ENCODE assay signal across 25 mouse cellular contexts in genomic region chr13:40908044-40908443, GRCm38 (mm10). TPM values are rescaled to one million over a fixed set of nuclear protein-coding genes. Genes with fewer than 3 reads are reported as not detected.
DNase-seq lines count a peak whose midpoint lies in the region; ATAC-seq and TF ChIP-seq lines count a peak whose summit lies in the region.
"Had no signal": no experiment of that assay in that cellular context is flagged by ENCODE, and none has a peak within 500 bp of the region (broad histone marks: within the 10 kb centered on the region; RNA-seq: fewer than 3 reads in every experiment).

No protein-coding gene starts in this region.

- WGBS in intestine, embryonic 15.5 days = 75% methylated on average over 6 of the region's 6 CpGs
- 69% methylated on average over 6 of the region's 6 CpGs for WGBS in stomach, postnatal 0 days
- 59% methylated on average over 6 of the region's 6 CpGs for WGBS in hindbrain, postnatal 0 days

- H3K9ac ChIP-seq in intestine, embryonic 15.5 days = no peak overlapping the region
- H3K9ac ChIP-seq in stomach, postnatal 0 days (ENCODE audit: low read length) = no peak overlapping the region
- no peak overlapping the region for H3K9ac ChIP-seq in hindbrain, postnatal 0 days (replicated peaks; ENCODE audit: low read length)
- H3K9ac ChIP-seq: forebrain, postnatal 0 days; heart, embryonic 15.5 days; hindbrain, embryonic 14.5 days; kidney, embryonic 15.5 days; liver, postnatal 0 days had no signal

- H3K4me1 ChIP-seq in intestine, embryonic 15.5 days (replicated peaks) = no peaks in the 10 kb centered on the region
- H3K4me1 ChIP-seq in stomach, postnatal 0 days (replicated peaks; ENCODE audit: control insufficient read depth, insufficient read depth) = no peaks in the 10 kb centered on the region
- no peaks in the 10 kb centered on the region for H3K4me1 ChIP-seq in hindbrain, postnatal 0 days (ENCODE audit: insufficient read depth, low read length)

- peak overlapping the region; percentile 64 for H3K27ac ChIP-seq in gastrocnemius, adult 2 months
- peak overlapping the region; percentile 49; the same call in 1 of the 2 replicates for H3K27ac ChIP-seq in intestine, embryonic 15.5 days
- H3K27ac ChIP-seq in stomach, postnatal 0 days (replicated peaks) = 0 out of 2 replicates have a peak overlapping the region, but pooled peaks have one; percentile 13
- H3K27ac ChIP-seq in hindbrain, postnatal 0 days = no peak overlapping the region
- H3K27ac ChIP-seq: heart, embryonic 15.5 days; hindbrain, embryonic 14.5 days; macrophage; midbrain, embryonic 10.5 days had no signal

- intact Hi-C loops in gastrocnemius, adult 2 months (cut with DNase I) = no loop called here
- intact Hi-C loops in left cerebral cortex, postnatal 10 days (cut with DNase I) = no loop called here

- no peak overlapping the region for H3K4me3 ChIP-seq in gastrocnemius, adult 2 months
- no peak overlapping the region for H3K4me3 ChIP-seq in intestine, embryonic 15.5 days (replicated peaks)
- no peak overlapping the region for H3K4me3 ChIP-seq in stomach, postnatal 0 days (ENCODE audit: low read depth, low read length)
- H3K4me3 ChIP-seq in hindbrain, postnatal 0 days (ENCODE audit: low read length) = no peak overlapping the region
- H3K4me3 ChIP-seq: heart, embryonic 15.5 days; kidney, embryonic 15.5 days; midbrain, embryonic 10.5 days had no signal

- DNase-seq in gastrocnemius, adult 2 months = no peak
- no peak for DNase-seq in gastrocnemius, postnatal 10 days
- peak; percentile 69 for DNase-seq in R1 (ENCODE audit: low read depth, low spot score)
- DNase-seq in stomach, postnatal 0 days (ENCODE audit: low spot score) = no peak
- no peak for DNase-seq in left cerebral cortex, postnatal 10 days (ENCODE audit: extremely low spot score in 1 of 2, low spot score in 2 of 2)
- DNase-seq in hindbrain, postnatal 0 days (ENCODE audit: low spot score) = no peak
- DNase-seq: adrenal gland, postnatal 14 days; cerebellum, adult 9-11 months; forebrain, postnatal 0 days; heart, postnatal 36 days; kidney, adult 11 months; liver, postnatal 0 days; right cerebral cortex, postnatal 4 days; thymus, postnatal 36 days had no signal

- no peak for TF ChIP-seq EP300 in stomach, postnatal 0 days (optimal IDR thresholded peaks at IDR 0.05)

- no peaks in the 10 kb centered on the region for H3K36me3 ChIP-seq in intestine, embryonic 15.5 days
- H3K36me3 ChIP-seq in stomach, postnatal 0 days (ENCODE audit: control insufficient read depth, insufficient read depth, low read length) = no peaks in the 10 kb centered on the region
- H3K36me3 ChIP-seq in hindbrain, postnatal 0 days (ENCODE audit: insufficient read depth, low read length) = no peaks in the 10 kb centered on the region
- H3K36me3 ChIP-seq: heart, embryonic 15.5 days; kidney, embryonic 15.5 days; midbrain, embryonic 10.5 days had no signal

- no peak overlapping the region for H3K4me2 ChIP-seq in intestine, embryonic 15.5 days (replicated peaks)
- H3K4me2 ChIP-seq in stomach, postnatal 0 days (replicated peaks; ENCODE audit: low read depth) = no peak overlapping the region
- no peak overlapping the region for H3K4me2 ChIP-seq in hindbrain, postnatal 0 days (ENCODE audit: low read depth, low read length)
- H3K4me2 ChIP-seq: heart, embryonic 15.5 days; hindbrain, embryonic 14.5 days; kidney, embryonic 15.5 days; liver, embryonic 11.5 days had no signal

- H3K9me3 ChIP-seq in intestine, embryonic 15.5 days = no peaks in the 10 kb centered on the region
- no peaks in the 10 kb centered on the region for H3K9me3 ChIP-seq in stomach, postnatal 0 days (ENCODE audit: control insufficient read depth, low read length)
- H3K9me3 ChIP-seq in hindbrain, postnatal 0 days (ENCODE audit: low read length) = no peaks in the 10 kb centered on the region
- H3K9me3 ChIP-seq: heart, embryonic 15.5 days; kidney, embryonic 15.5 days; midbrain, embryonic 10.5 days had no signal

- no peak for TF ChIP-seq CTCF in gastrocnemius, adult 2 months (IDR thresholded peaks at IDR 0.05)
- no peak for TF ChIP-seq CTCF in stomach, postnatal 0 days (IDR thresholded peaks at IDR 0.05; ENCODE audit: low read depth)
- no peak for TF ChIP-seq CTCF in hindbrain, postnatal 0 days (IDR thresholded peaks at IDR 0.05; ENCODE audit: low read depth)

- ATAC-seq in intestine, embryonic 15.5 days = no peak
- no peak for ATAC-seq in stomach, postnatal 0 days (ENCODE audit: low FRiP score, low TSS enrichment)
- ATAC-seq in hindbrain, postnatal 0 days = no peak
- ATAC-seq: activated CD4-positive, CD25-positive, alpha-beta regulatory T cell, adult 4 months; CD4-positive, CD25-positive, alpha-beta regulatory T cell, adult 4 months; forebrain, postnatal 0 days; liver, postnatal 0 days; lung, postnatal 0 days; Patski had no signal

- H3K27me3 ChIP-seq in intestine, embryonic 15.5 days (replicated peaks) = no peaks in the 10 kb centered on the region
- H3K27me3 ChIP-seq in stomach, postnatal 0 days (ENCODE audit: control insufficient read depth, insufficient read depth, low read length) = no peaks in the 10 kb centered on the region
- no peaks in the 10 kb centered on the region for H3K27me3 ChIP-seq in hindbrain, postnatal 0 days (ENCODE audit: insufficient read depth, low read length)
- H3K27me3 ChIP-seq: heart, embryonic 15.5 days; kidney, embryonic 15.5 days; Patski had no signal

RNA-seq across cellular contexts. Expression of gene Gcnt2, which starts 48.5 kb away (rescaled TPM):
- total RNA-seq in gastrocnemius, adult 2 months (2021) = 1 to 10 TPM; 8.7 to 8.9 TPM
- 1 to 10 TPM; 4.5 to 5.1 TPM for total RNA-seq in gastrocnemius, postnatal 10 days (2021)
- 12.2 and 12.4 TPM in 2 replicates for polyA plus RNA-seq in intestine, embryonic 15.5 days (2015; fragmentation: Nextera tagmentation; extraction: Ambion mirVana)
- polyA plus RNA-seq in stomach, postnatal 0 days (2015; fragmentation: Nextera tagmentation; extraction: Ambion mirVana) = 5.7 and 6.4 TPM in 2 replicates
- 10 to 100 TPM in 1 of 2 experiments, 1 to 10 TPM in 1; 8.9 to 11.8 TPM for total RNA-seq in left cerebral cortex, postnatal 10 days (2021)
- 11.1 and 12.0 TPM in 2 replicates for total RNA-seq in hindbrain, postnatal 0 days (2014; rRNA removed)
- 2.9 and 3.1 TPM in 2 replicates for polyA plus RNA-seq in hindbrain, postnatal 0 days (2015; fragmentation: Nextera tagmentation; extraction: Ambion mirVana)
